Mouse (Mus musculus) testis, postnatal 14 days (tissue): ENCODE measurements around the gene Grm1.
A peak's percentile ranks its signal among the peaks of the same experiment; 100 is the strongest.
"Not testable (repeated sequence)": the region's sequence is repeated elsewhere in the genome, so short reads cannot be mapped to it uniquely, and the experiment has no call there.

Experiments used
- DNase-seq: peaks from one replicate; pipeline ENCODE4 v3.0.0; 2021; ENCODE audit warnings: low spot score

Gene Grm1

GRCm38 (mm10) chr10:11081611-11082398, at the start of gene Grm1:
TSS of gene Grm1 (minus strand) at chr10:11082356.
- peak; percentile 30 for DNase-seq

- no peak for DNase-seq
Observed at GRCm38 (mm10) chr10:11121781-11122180, 39.6 kb upstream of the Grm1 start.

GRCm38 (mm10) chr10:11098475-11099044, 16.4 kb upstream of the Grm1 start:
- DNase-seq = no peak

- no peak for DNase-seq
Observed at GRCm38 (mm10) chr10:11086348-11086747, 4.2 kb upstream of the Grm1 start.

- no peak for DNase-seq
Observed at GRCm38 (mm10) chr10:11080725-11081610, 1.2 kb downstream of the Grm1 start.

- DNase-seq = peak; percentile 6
Observed at GRCm38 (mm10) chr10:11080013-11080724, 2.0 kb downstream of the Grm1 start.

GRCm38 (mm10) chr10:11079506-11079905, 2.6 kb downstream of the Grm1 start:
- no peak for DNase-seq

- DNase-seq = no peak
Observed at GRCm38 (mm10) chr10:11065136-11065535, 17.0 kb downstream of the Grm1 start.

- no peak for DNase-seq
Observed at GRCm38 (mm10) chr10:11061318-11062071, 20.7 kb downstream of the Grm1 start.

- DNase-seq = no peak
Observed at GRCm38 (mm10) chr10:11049361-11049760, 32.8 kb downstream of the Grm1 start.

GRCm38 (mm10) chr10:11045421-11045820, 36.7 kb downstream of the Grm1 start:
- not testable (repeated sequence) for DNase-seq

GRCm38 (mm10) chr10:11044455-11045106, 37.6 kb downstream of the Grm1 start:
- no peak for DNase-seq

- no peak for DNase-seq
Observed at GRCm38 (mm10) chr10:11039323-11039722, 42.8 kb downstream of the Grm1 start.

GRCm38 (mm10) chr10:11032221-11032620, 49.9 kb downstream of the Grm1 start:
- DNase-seq = no peak

GRCm38 (mm10) chr10:11025764-11026518, 56.2 kb downstream of the Grm1 start:
- DNase-seq = no peak

GRCm38 (mm10) chr10:11018970-11019531, 63.1 kb downstream of the Grm1 start:
- no peak for DNase-seq

- no peak for DNase-seq
Observed at GRCm38 (mm10) chr10:11013653-11014052, 68.5 kb downstream of the Grm1 start.

- DNase-seq = no peak
Observed at GRCm38 (mm10) chr10:10996766-10997165, 85.4 kb downstream of the Grm1 start.

- DNase-seq = no peak
Observed at GRCm38 (mm10) chr10:10991708-10992107, 90.4 kb downstream of the Grm1 start.

GRCm38 (mm10) chr10:10971311-10971710, 110.8 kb downstream of the Grm1 start:
- DNase-seq = no peak
